ENCODE assay signal across 9 mouse cellular contexts in the genomic region with DNA sequence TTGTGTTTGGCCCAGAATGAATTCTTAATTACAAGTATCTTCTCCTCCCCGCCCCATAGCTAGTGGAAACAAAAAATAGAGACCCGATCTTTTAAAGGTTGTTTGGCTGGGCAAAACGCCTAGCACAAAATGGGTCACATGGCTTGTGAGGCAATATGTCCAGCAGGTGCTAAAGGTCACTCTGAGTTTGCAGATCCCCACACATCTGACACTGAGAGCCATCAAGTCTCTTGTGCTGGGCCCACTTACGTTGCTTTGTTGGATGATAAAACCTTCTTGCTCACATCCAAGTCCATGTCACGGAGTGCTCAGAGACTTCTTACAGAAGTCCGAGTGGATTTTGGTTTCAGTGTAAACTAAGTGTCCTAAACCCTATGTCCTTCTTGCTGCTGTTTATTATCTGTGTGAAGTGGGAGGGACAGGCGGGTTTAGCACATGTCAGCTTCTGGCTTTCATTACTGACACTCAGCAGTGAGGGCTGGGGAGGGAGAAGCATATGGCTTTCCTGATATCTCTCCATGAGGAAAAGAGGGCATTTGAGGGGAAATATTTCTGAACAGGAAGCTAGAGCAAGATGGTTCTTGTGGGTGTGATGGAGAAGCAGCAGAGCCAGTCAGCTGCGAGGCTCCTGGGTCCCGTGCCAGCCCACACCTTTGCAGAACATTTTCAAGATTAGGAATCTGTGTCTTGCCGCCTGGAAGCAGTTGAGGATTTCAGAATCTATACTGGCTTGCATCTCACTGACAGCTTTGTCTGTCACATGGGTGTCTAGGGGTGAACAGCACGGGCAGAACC.
DNase-seq lines count a peak whose midpoint lies in the region; ATAC-seq lines count a peak whose summit lies in the region.
"Had no signal": no experiment of that assay in that cellular context is flagged by ENCODE, and none has a peak within 500 bp of the region (broad histone marks: within the 10 kb centered on the region; RNA-seq: fewer than 3 reads in every experiment).

No protein-coding gene starts in this region.

- H3K4me2 ChIP-seq in heart, embryonic 12.5 days, result peak overlapping the region; percentile 38

- peak overlapping the region; percentile 76 for H3K27ac ChIP-seq in heart, embryonic 12.5 days (ENCODE audit: poor library complexity, severe bottlenecking)
- H3K27ac ChIP-seq in hindbrain, embryonic 10.5 days, result no peak overlapping the region
- H3K27ac ChIP-seq: kidney, postnatal 0 days had no signal

- DNase-seq in adrenal gland, postnatal 14 days, result peak; percentile 23
- no peak for DNase-seq in adrenal gland, adult 18-20 months (ENCODE audit: low spot score in 2 of 2)
- peak; percentile 91 to 93 for DNase-seq in cerebellum, postnatal 14 days
- peak; percentile 47 for DNase-seq in layer of hippocampus, postnatal 25 days (ENCODE audit: extremely low spot score in 1 of 2, low spot score in 1 of 2)
- peak; percentile 29 to 66 for DNase-seq in lung, postnatal 4 days
- DNase-seq in hindbrain, embryonic 10.5 days (ENCODE audit: low spot score), result no peak
- DNase-seq in spleen, adult 12 weeks (ENCODE audit: low spot score), result no peak

- no peaks in the 10 kb centered on the region for H3K27me3 ChIP-seq in heart, embryonic 12.5 days (replicated peaks)
- no peaks in the 10 kb centered on the region for H3K27me3 ChIP-seq in hindbrain, embryonic 10.5 days (ENCODE audit: insufficient read depth, poor library complexity, severe bottlenecking)

- no peaks in the 10 kb centered on the region for H3K36me3 ChIP-seq in heart, embryonic 12.5 days
- no peaks in the 10 kb centered on the region for H3K36me3 ChIP-seq in hindbrain, embryonic 10.5 days

- no peak overlapping the region for H3K4me3 ChIP-seq in heart, embryonic 12.5 days
- no peak overlapping the region for H3K4me3 ChIP-seq in hindbrain, embryonic 10.5 days

- ATAC-seq in heart, embryonic 12.5 days (ENCODE audit: insufficient number of reproducible peaks, low FRiP score), result peak; percentile 91

- peaks cover 43% of the 10 kb centered on the region for H3K4me1 ChIP-seq in heart, embryonic 12.5 days (replicated peaks)
- H3K4me1 ChIP-seq in hindbrain, embryonic 10.5 days (replicated peaks), result no peaks in the 10 kb centered on the region

- WGBS in heart, embryonic 12.5 days, result 11% methylated on average over 11 of the region's 11 CpGs
- 83% methylated on average over 11 of the region's 11 CpGs for WGBS in hindbrain, embryonic 10.5 days

- H3K9me3 ChIP-seq in heart, embryonic 12.5 days (replicated peaks), result no peaks in the 10 kb centered on the region
- no peaks in the 10 kb centered on the region for H3K9me3 ChIP-seq in hindbrain, embryonic 10.5 days

- no peak overlapping the region for H3K9ac ChIP-seq in heart, embryonic 12.5 days

Comparison
In these comparisons a context has a peak if more than half of its experiments do, and no peak if none do; other contexts are left out.
1. DNase-seq: peak in adrenal gland, postnatal 14 days (single experiment), cerebellum, postnatal 14 days (2 of 2), layer of hippocampus, postnatal 25 days (2 of 2) and lung, postnatal 4 days (2 of 2); none in adrenal gland, adult 18-20 months (0 of 2), hindbrain, embryonic 10.5 days (single experiment) and spleen, adult 12 weeks (single experiment).